Mouse (Mus musculus) kidney, adult 2 months (tissue): ENCODE results near the gene Trpm8.

ENCODE experiments used
- CTCF ChIP-seq: fragments of 200-500 bp; conservative IDR thresholded peaks from 2 replicates; pipeline ENCODE4 v1.5.1; 2011; ENCODE audit warnings: low read depth, mild to moderate bottlenecking, control low read depth, low read length, moderate library complexity, mixed read lengths; ENCODE audit not compliant: insufficient read depth, insufficient read length
- POLR2A ChIP-seq: fragments of 200-500 bp; IDR thresholded peaks from one replicate; pipeline ENCODE4 v1.6.1; 2011; ENCODE audit warnings: low read depth, low read length, control low read depth

DNA sequence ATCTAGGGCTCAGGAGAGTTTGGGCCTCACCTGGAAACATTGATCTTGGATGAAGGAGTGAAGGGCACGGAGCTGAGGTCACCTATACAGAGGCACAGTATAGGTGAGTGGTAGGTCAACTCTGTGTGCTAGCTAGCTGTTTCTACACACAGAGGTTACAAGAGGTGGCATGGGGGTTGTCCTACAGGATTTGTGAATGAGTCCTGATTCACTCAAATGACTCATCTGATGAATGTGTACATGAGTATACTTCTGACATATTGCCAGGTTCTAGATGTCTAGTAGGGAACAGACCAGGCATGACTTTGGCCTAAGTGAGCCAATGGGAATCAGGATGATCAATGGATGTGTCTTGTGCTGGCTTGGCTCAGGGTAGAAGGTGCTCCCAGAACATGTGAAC is 39.8 kb downstream of the Trpm8 start:
- TF ChIP-seq CTCF (no peak), POLR2A (no peak)
